Mouse (Mus musculus): Measurements from ENCODE around the gene Wbp11.
A peak's percentile ranks its signal among the peaks of the same experiment; 100 is the strongest.

DNA sequence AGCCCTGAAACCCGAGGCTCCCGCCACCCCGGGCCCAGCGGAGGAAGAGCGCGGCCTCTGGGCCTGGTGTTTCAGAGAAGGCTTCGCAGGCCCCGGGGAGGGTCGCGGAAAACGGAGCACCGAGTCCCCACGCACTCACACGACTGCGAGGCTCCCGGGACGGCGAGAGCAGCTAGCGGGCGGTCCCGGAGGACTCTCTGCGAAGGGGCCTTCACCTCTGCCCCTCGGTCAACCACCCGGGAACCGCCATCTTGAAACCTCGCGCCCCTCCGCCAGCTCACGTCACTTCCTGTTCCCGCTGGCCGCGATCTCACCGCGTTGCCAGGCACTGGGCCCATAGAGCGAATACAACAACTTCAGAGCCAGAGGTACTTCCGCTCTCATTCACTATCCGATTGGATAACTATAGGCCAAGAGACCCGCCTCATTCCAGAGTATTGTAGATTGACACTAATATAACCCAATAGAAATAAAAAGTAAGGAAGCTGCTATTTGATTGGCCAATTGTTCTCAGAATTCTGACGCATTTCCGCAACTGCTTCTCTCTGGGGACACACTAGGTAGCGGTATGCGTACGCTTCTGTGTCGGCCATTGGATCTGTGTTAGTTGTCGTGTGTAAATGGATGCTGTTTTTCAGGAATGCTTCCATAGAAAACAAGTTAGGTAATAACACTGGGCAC, at the start of gene Wbp11:
- TF ChIP-seq POLR2A (IDR thresholded peaks at IDR 0.05; ENCODE audit: low read depth, low read length) (peak; percentile 54), CTCF (conservative IDR thresholded peaks at IDR 0.05; ENCODE audit: insufficient read depth, insufficient read length, low read depth, low read length) (peak; percentile 53)

Data from kidney, adult 2 months (tissue).